Mouse (Mus musculus) heart, embryonic 11.5 days (tissue): ENCODE measurements around the gene Ctbp2. TPM values are rescaled to one million over a fixed set of nuclear protein-coding genes. Genes with fewer than 3 reads are reported as not detected.

Experiments used
- ATAC-seq: fragments of 200-750 bp; cut with Nextera tagmentation; replicated peaks from 2 replicates; pipeline ENCODE4 v1.8.0; 2017; ENCODE audit warnings: moderate library complexity; ENCODE audit not compliant: insufficient number of reproducible peaks, low FRiP score, low TSS enrichment
- H3K27ac ChIP-seq: fragments of 300-500 bp; sonication (generic); 2 replicates; pipeline ENCODE4 v1.5.1; 2014; ENCODE audit warnings: mild to moderate bottlenecking, low read depth, low read length
- H3K27me3 ChIP-seq: fragments of 300-500 bp; sonication (generic); 2 replicates; pipeline ENCODE4 v1.6.1; 2014; ENCODE audit warnings: mild to moderate bottlenecking, low read length, mixed read lengths; ENCODE audit not compliant: control insufficient read depth, insufficient read depth
- H3K36me3 ChIP-seq: fragments of 300-500 bp; sonication (generic); 2 replicates; pipeline ENCODE4 v1.6.1; 2014; ENCODE audit warnings: mild to moderate bottlenecking, low read length, moderate library complexity, mixed read lengths; ENCODE audit not compliant: control insufficient read depth, insufficient read depth
- H3K4me1 ChIP-seq: fragments of 300-500 bp; sonication (generic); 2 replicates; pipeline ENCODE4 v1.6.1; 2014; ENCODE audit warnings: low read length; ENCODE audit not compliant: control insufficient read depth, insufficient read depth
- H3K4me2 ChIP-seq: fragments of 300-500 bp; sonication (generic); 2 replicates; pipeline ENCODE4 v1.6.1; 2014; ENCODE audit warnings: mild to moderate bottlenecking, moderate library complexity
- H3K4me3 ChIP-seq: fragments of 300-500 bp; sonication (generic); 2 replicates; pipeline ENCODE4 v1.5.1; 2014; ENCODE audit warnings: low read depth, low read length
- H3K9ac ChIP-seq: fragments of 300-500 bp; sonication (generic); 2 replicates; pipeline ENCODE4 v1.6.1; 2014; ENCODE audit warnings: mild to moderate bottlenecking, low read depth, low read length, moderate library complexity
- H3K9me3 ChIP-seq: fragments of 300-500 bp; sonication (generic); replicated peaks from 2 replicates; pipeline ENCODE4 v1.6.1; 2016; ENCODE audit warnings: low read length; ENCODE audit not compliant: control insufficient read depth
- WGBS: fragments of 180-500 bp; shearing (Covaris S2); extraction: QIAGEN DNeasy Blood & Tissue Kit; methylation state at CpG from one replicate; pipeline ENCODE4 v1.1.7; 2014; ENCODE audit not compliant: insufficient replicate concordance; 5-methylcytosine and 5-hydroxymethylcytosine counted together
- polyA plus RNA-seq: library from polyadenylated mRNA; unstranded; fragments of >200 nt; fragmentation: Nextera tagmentation; extraction: Ambion mirVana; gene quantifications from 2 replicates; pipeline ENCODE4 v1.2.1, GENCODE M21; 2014

Ctbp2 gene
- polyA plus RNA-seq, 1 experiment from 2014 or later: 62.7 TPM

GRCm38 (mm10) chr7:133052819-133053218 is 71.3 kb downstream of the Ctbp2 start:
- no peak overlapping the region for H3K9ac ChIP-seq
- peaks cover 5% of the 10 kb centered on the region for H3K36me3 ChIP-seq
- WGBS: 72% methylated on average over 8 of the region's 8 CpGs
- H3K27ac ChIP-seq: peak overlapping the region; percentile 17
- H3K4me3 ChIP-seq: no peak overlapping the region
- no peaks in the 10 kb centered on the region for H3K27me3 ChIP-seq
- no peak for ATAC-seq
- no peak overlapping the region for H3K4me2 ChIP-seq
- H3K9me3 ChIP-seq: no peaks in the 10 kb centered on the region
- H3K4me1 ChIP-seq: peaks cover 30% of the 10 kb centered on the region

GRCm38 (mm10) chr7:133050681-133051080 is 73.5 kb downstream of the Ctbp2 start:
- no peaks in the 10 kb centered on the region for H3K27me3 ChIP-seq
- no peaks in the 10 kb centered on the region for H3K9me3 ChIP-seq
- no peak for ATAC-seq
- 0 out of 2 replicates have a peak, but pooled peaks cover 3% of the 10 kb centered on the region for H3K36me3 ChIP-seq
- H3K9ac ChIP-seq: no peak overlapping the region
- H3K4me3 ChIP-seq: no peak overlapping the region
- no peak overlapping the region for H3K4me2 ChIP-seq
- H3K27ac ChIP-seq: no peak overlapping the region
- WGBS: 64% methylated on average over 6 of the region's 6 CpGs
- H3K4me1 ChIP-seq: peaks cover 27% of the 10 kb centered on the region

DNA sequence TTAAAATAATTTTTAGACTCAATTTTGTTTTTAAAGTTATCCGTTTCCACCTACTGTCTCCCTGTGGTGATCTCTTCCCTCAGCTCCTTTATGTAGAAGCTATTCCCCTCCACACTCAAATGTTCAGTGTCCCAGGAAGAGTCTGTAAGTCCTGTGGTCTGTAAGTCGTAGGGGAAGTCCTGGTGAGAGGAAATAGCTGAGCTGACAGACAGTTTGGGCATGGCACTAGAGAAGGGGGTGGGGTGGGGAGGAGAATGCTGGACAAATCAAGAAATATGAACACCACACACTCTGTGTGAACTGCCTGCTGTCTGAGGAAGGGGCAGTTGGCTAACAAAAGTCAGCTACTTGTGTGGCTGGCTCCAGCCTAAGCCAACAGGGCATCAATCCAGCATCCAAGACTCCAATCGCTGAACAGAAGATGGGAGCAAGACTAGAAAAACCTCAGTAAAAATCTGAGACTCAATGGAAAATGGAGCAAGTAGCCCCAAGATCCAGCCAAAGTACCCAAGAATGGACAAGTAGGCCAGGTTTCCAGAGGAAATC is 76.0 kb downstream of the Ctbp2 start:
- Histone ChIP-seq H3K4me1 (peaks cover 24% of the 10 kb centered on the region), H3K9ac (no peak overlapping the region), H3K27me3 (no peaks in the 10 kb centered on the region), H3K4me2 (no peak overlapping the region), H3K36me3 (no peaks in the 10 kb centered on the region), H3K9me3 (no peaks in the 10 kb centered on the region), H3K4me3 (no peak overlapping the region), H3K27ac (no peak overlapping the region)
- 64% methylated on average over 3 of the region's 3 CpGs for WGBS
- ATAC-seq: no peak

DNA sequence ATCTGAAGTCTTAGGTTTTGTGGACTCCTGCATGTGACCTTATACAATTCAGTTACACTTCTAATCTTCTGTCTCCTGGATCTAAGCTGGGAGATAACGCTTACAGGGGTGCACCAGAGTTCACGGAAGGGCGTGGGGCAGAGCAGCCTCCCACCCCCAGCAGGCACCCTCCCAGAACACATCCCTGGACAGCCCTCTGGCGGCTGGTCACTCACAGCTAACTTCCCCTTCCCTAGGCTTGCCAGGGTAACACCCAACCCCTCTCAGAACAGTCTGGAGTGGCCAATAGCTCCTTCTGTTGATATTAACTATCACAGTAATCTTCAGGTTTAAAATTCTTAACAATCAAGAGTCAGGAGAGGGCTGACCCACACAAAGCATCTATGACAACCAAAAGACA is 76.9 kb downstream of the Ctbp2 start:
- Histone ChIP-seq H3K4me2 (no peak overlapping the region), H3K27me3 (no peaks in the 10 kb centered on the region), H3K4me1 (peaks cover 25% of the 10 kb centered on the region), H3K27ac (0 out of 2 replicates have a peak overlapping the region, but pooled peaks have one; percentile 10), H3K9ac (no peak overlapping the region), H3K36me3 (no peaks in the 10 kb centered on the region), H3K9me3 (no peaks in the 10 kb centered on the region), H3K4me3 (no peak overlapping the region)
- no peak for ATAC-seq
- 67% methylated on average over 4 of the region's 4 CpGs for WGBS

DNA sequence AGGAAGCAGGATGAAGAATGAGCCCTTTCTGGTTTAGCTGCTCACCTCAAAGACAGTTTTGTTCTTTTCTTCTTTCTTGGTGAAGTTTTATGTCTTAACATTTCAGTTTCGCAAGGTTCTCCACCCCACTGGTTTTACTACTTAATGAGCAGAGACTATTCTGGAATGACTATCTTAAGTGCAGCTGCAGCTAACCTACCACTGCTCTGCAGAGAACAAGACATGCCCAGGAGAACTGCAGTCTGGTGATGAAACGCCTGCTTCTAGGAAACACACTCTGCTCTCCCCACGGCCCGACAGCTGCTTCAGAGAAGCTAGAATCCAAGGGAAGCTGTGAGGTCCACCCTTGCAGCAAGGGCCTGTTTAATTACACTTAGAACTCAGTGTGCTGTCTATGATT is 79.4 kb downstream of the Ctbp2 start:
- H3K36me3 ChIP-seq: no peaks in the 10 kb centered on the region
- H3K4me1 ChIP-seq: peaks cover 41% of the 10 kb centered on the region
- ATAC-seq: no peak
- H3K9ac ChIP-seq: no peak overlapping the region
- WGBS: 54% methylated on average over 4 of the region's 4 CpGs
- H3K4me3 ChIP-seq: no peak overlapping the region
- no peak overlapping the region for H3K27ac ChIP-seq
- H3K9me3 ChIP-seq: no peaks in the 10 kb centered on the region
- no peak overlapping the region for H3K4me2 ChIP-seq
- no peaks in the 10 kb centered on the region for H3K27me3 ChIP-seq

DNA sequence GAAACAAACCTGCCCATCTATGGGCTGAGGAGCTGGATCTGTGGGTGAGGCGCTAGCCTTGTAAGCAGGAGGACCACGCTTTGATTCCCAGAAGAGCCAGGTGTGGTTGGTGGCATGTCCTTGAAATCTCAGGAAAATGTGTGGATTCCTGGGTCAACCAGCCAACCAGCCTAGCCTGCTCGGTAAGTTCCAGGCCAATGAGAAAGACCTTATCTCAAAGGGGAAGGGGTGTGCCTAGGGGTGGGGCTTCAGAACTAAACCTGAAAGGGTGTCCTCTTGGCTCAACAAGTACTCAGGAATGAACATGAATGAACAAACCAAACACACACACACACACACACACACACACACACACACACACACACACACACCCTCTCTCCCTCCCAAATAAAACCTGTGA is 82.4 kb downstream of the Ctbp2 start:
- Histone ChIP-seq H3K4me3 (no peak overlapping the region), H3K4me1 (peaks cover 50% of the 10 kb centered on the region)
- WGBS: 56% methylated on average over 3 of the region's 3 CpGs

GRCm38 (mm10) chr7:133040688-133041345 is 83.3 kb downstream of the Ctbp2 start:
- 64% methylated on average over 3 of the region's 3 CpGs for WGBS
- peaks cover 59% of the 10 kb centered on the region for H3K4me1 ChIP-seq
- H3K4me3 ChIP-seq: no peak overlapping the region
- no peaks in the 10 kb centered on the region for H3K27me3 ChIP-seq
- H3K9ac ChIP-seq: no peak overlapping the region
- H3K27ac ChIP-seq: peak overlapping the region; percentile 64
- H3K4me2 ChIP-seq: no peak overlapping the region
- H3K9me3 ChIP-seq: no peaks in the 10 kb centered on the region
- ATAC-seq: no peak
- H3K36me3 ChIP-seq: no peaks in the 10 kb centered on the region

More for the DNA sequence above, 82.4 kb downstream of the Ctbp2 start:
- Histone ChIP-seq H3K36me3 (no peaks in the 10 kb centered on the region), H3K27ac (peak overlapping the region; percentile 1; the same call in 1 of the 2 replicates), H3K9me3 (no peaks in the 10 kb centered on the region), H3K9ac (no peak overlapping the region), H3K27me3 (no peaks in the 10 kb centered on the region), H3K4me2 (no peak overlapping the region)
- no peak for ATAC-seq

GRCm38 (mm10) chr7:133039556-133040255 is 84.4 kb downstream of the Ctbp2 start:
- no peaks in the 10 kb centered on the region for H3K27me3 ChIP-seq
- H3K9me3 ChIP-seq: no peaks in the 10 kb centered on the region
- H3K4me1 ChIP-seq: peaks cover 71% of the 10 kb centered on the region
- H3K4me2 ChIP-seq: no peak overlapping the region
- H3K27ac ChIP-seq: peak overlapping the region; percentile 64
- no peaks in the 10 kb centered on the region for H3K36me3 ChIP-seq
- no peak overlapping the region for H3K9ac ChIP-seq
- 56% methylated on average over 3 of the region's 3 CpGs for WGBS
- ATAC-seq: no peak
- H3K4me3 ChIP-seq: no peak overlapping the region
